Mouse (Mus musculus): Measurements from ENCODE around the gene Tmprss11f. TPM values are rescaled to one million over a fixed set of nuclear protein-coding genes. Genes with fewer than 3 reads are reported as not detected.
"Not testable (repeated sequence)": the region's sequence is repeated elsewhere in the genome, so short reads cannot be mapped to it uniquely, and the experiment has no call there.

Gene Tmprss11f
- polyA plus RNA-seq, 1 experiment: not detected

GRCm38 (mm10) chr5:86581998-86582397, 50.2 kb downstream of the Tmprss11f start:
- Histone ChIP-seq H3K4me3 (ENCODE audit: low read depth, low read length) (no peak overlapping the region), H3K36me3 (ENCODE audit: control insufficient read depth, insufficient read depth, low read length) (no peaks in the 10 kb centered on the region), H3K27me3 (ENCODE audit: control insufficient read depth, insufficient read depth, low read length) (no peaks in the 10 kb centered on the region), H3K27ac (ENCODE audit: insufficient read depth, low read depth, low read length) (no peak overlapping the region), H3K4me1 (ENCODE audit: control insufficient read depth, insufficient read depth, insufficient read length, low read length) (no peaks in the 10 kb centered on the region)
- TF ChIP-seq CTCF (IDR thresholded peaks at IDR 0.05; ENCODE audit: extremely low read depth, insufficient read length, insufficient replicate concordance, low read depth, low read length) (no peak), POLR2A (IDR thresholded peaks at IDR 0.05; ENCODE audit: low read depth, low read length) (no peak)
- WGBS: 74% methylated on average over 5 of the region's 5 CpGs

GRCm38 (mm10) chr5:86578761-86579160, 53.5 kb downstream of the Tmprss11f start:
- WGBS: 42% methylated on average over 8 of the region's 8 CpGs
- not testable (repeated sequence) for H3K27me3 ChIP-seq (ENCODE audit: control insufficient read depth, insufficient read depth, low read length); H3K27ac ChIP-seq (ENCODE audit: insufficient read depth, low read depth, low read length); H3K4me3 ChIP-seq (ENCODE audit: low read depth, low read length); H3K36me3 ChIP-seq (ENCODE audit: control insufficient read depth, insufficient read depth, low read length); H3K4me1 ChIP-seq (ENCODE audit: control insufficient read depth, insufficient read depth, insufficient read length, low read length)

GRCm38 (mm10) chr5:86546693-86547092, 85.5 kb downstream of the Tmprss11f start:
- TF ChIP-seq CTCF (IDR thresholded peaks at IDR 0.05; ENCODE audit: extremely low read depth, insufficient read length, insufficient replicate concordance, low read depth, low read length) (no peak), POLR2A (IDR thresholded peaks at IDR 0.05; ENCODE audit: low read depth, low read length) (no peak)
- WGBS: 93% methylated on average over 2 of the region's 2 CpGs
- no peaks in the 10 kb centered on the region for H3K36me3 ChIP-seq (ENCODE audit: control insufficient read depth, insufficient read depth, low read length)
- no peak overlapping the region for H3K4me3 ChIP-seq (ENCODE audit: low read depth, low read length)
- no peak overlapping the region for H3K27ac ChIP-seq (ENCODE audit: insufficient read depth, low read depth, low read length)
- H3K4me1 ChIP-seq (ENCODE audit: control insufficient read depth, insufficient read depth, insufficient read length, low read length): no peaks in the 10 kb centered on the region
- H3K27me3 ChIP-seq (ENCODE audit: control insufficient read depth, insufficient read depth, low read length): no peaks in the 10 kb centered on the region

GRCm38 (mm10) chr5:86540601-86541000, 91.6 kb downstream of the Tmprss11f start:
- WGBS: 71% methylated on average over 3 of the region's 3 CpGs
- TF ChIP-seq POLR2A (IDR thresholded peaks at IDR 0.05; ENCODE audit: low read depth, low read length) (no peak), CTCF (IDR thresholded peaks at IDR 0.05; ENCODE audit: extremely low read depth, insufficient read length, insufficient replicate concordance, low read depth, low read length) (no peak)
- Histone ChIP-seq H3K4me1 (ENCODE audit: control insufficient read depth, insufficient read depth, insufficient read length, low read length) (no peaks in the 10 kb centered on the region), H3K27me3 (ENCODE audit: control insufficient read depth, insufficient read depth, low read length) (no peaks in the 10 kb centered on the region; the same call in 1 of the 2 replicates), H3K36me3 (ENCODE audit: control insufficient read depth, insufficient read depth, low read length) (no peaks in the 10 kb centered on the region), H3K4me3 (ENCODE audit: low read depth, low read length) (no peak overlapping the region), H3K27ac (ENCODE audit: insufficient read depth, low read depth, low read length) (no peak overlapping the region)

GRCm38 (mm10) chr5:86528725-86529124, 103.5 kb downstream of the Tmprss11f start:
- WGBS: 79% methylated on average over 2 of the region's 2 CpGs
- no peaks in the 10 kb centered on the region for H3K4me1 ChIP-seq (ENCODE audit: control insufficient read depth, insufficient read depth, insufficient read length, low read length)
- H3K27ac ChIP-seq (ENCODE audit: insufficient read depth, low read depth, low read length): no peak overlapping the region

GRCm38 (mm10) chr5:86518500-86518899, 113.7 kb downstream of the Tmprss11f start, which contains the start of gene Tmprss11g:
Gene Tmprss11g (minus strand): TSS chr5:86518600.
- TF ChIP-seq POLR2A (IDR thresholded peaks at IDR 0.05; ENCODE audit: low read depth, low read length): no peak
- no peak for TF ChIP-seq CTCF (IDR thresholded peaks at IDR 0.05; ENCODE audit: extremely low read depth, insufficient read length, insufficient replicate concordance, low read depth, low read length)
- no peak within 1 kb of the TSS for H3K4me3 ChIP-seq (ENCODE audit: low read depth, low read length)
- H3K4me1 ChIP-seq (ENCODE audit: control insufficient read depth, insufficient read depth, insufficient read length, low read length): no peaks in the 10 kb centered on the region
- H3K27ac ChIP-seq (ENCODE audit: insufficient read depth, low read depth, low read length): no peak within 1 kb of the TSS
- H3K36me3 ChIP-seq (ENCODE audit: control insufficient read depth, insufficient read depth, low read length): no peaks in the 10 kb centered on the region
- 58% methylated on average over 9 of the region's 9 CpGs for WGBS
- H3K27me3 ChIP-seq (ENCODE audit: control insufficient read depth, insufficient read depth, low read length): no peaks in the 10 kb centered on the region

More at GRCm38 (mm10) chr5:86528725-86529124, 103.5 kb downstream of the Tmprss11f start:
- TF ChIP-seq POLR2A (IDR thresholded peaks at IDR 0.05; ENCODE audit: low read depth, low read length): no peak
- TF ChIP-seq CTCF (IDR thresholded peaks at IDR 0.05; ENCODE audit: extremely low read depth, insufficient read length, insufficient replicate concordance, low read depth, low read length): no peak
- Histone ChIP-seq H3K27me3 (ENCODE audit: control insufficient read depth, insufficient read depth, low read length) (no peaks in the 10 kb centered on the region), H3K4me3 (ENCODE audit: low read depth, low read length) (no peak overlapping the region), H3K36me3 (ENCODE audit: control insufficient read depth, insufficient read depth, low read length) (no peaks in the 10 kb centered on the region)

GRCm38 (mm10) chr5:86511538-86511937, 120.7 kb downstream of the Tmprss11f start:
- no peaks in the 10 kb centered on the region for H3K36me3 ChIP-seq (ENCODE audit: control insufficient read depth, insufficient read depth, low read length)
- no peak overlapping the region for H3K27ac ChIP-seq (ENCODE audit: insufficient read depth, low read depth, low read length)
- H3K4me3 ChIP-seq (ENCODE audit: low read depth, low read length): no peak overlapping the region
- WGBS: 78% methylated on average over 5 of the region's 5 CpGs
- TF ChIP-seq CTCF (IDR thresholded peaks at IDR 0.05; ENCODE audit: extremely low read depth, insufficient read length, insufficient replicate concordance, low read depth, low read length) (no peak), POLR2A (IDR thresholded peaks at IDR 0.05; ENCODE audit: low read depth, low read length) (no peak)
- no peaks in the 10 kb centered on the region for H3K27me3 ChIP-seq (ENCODE audit: control insufficient read depth, insufficient read depth, low read length)
- no peaks in the 10 kb centered on the region for H3K4me1 ChIP-seq (ENCODE audit: control insufficient read depth, insufficient read depth, insufficient read length, low read length)

- H3K27ac ChIP-seq (ENCODE audit: insufficient read depth, low read depth, low read length): no peak overlapping the region
- no peaks in the 10 kb centered on the region for H3K36me3 ChIP-seq (ENCODE audit: control insufficient read depth, insufficient read depth, low read length)
- no peak overlapping the region for H3K4me3 ChIP-seq (ENCODE audit: low read depth, low read length)
- peaks cover 5% of the 10 kb centered on the region; the same call in 1 of the 2 replicates for H3K27me3 ChIP-seq (ENCODE audit: control insufficient read depth, insufficient read depth, low read length)
- TF ChIP-seq CTCF (IDR thresholded peaks at IDR 0.05; ENCODE audit: extremely low read depth, insufficient read length, insufficient replicate concordance, low read depth, low read length) (no peak), POLR2A (IDR thresholded peaks at IDR 0.05; ENCODE audit: low read depth, low read length) (no peak)
- WGBS: 18% methylated on average over 1 of the region's 1 CpGs
- no peaks in the 10 kb centered on the region for H3K4me1 ChIP-seq (ENCODE audit: control insufficient read depth, insufficient read depth, insufficient read length, low read length)
Observed at GRCm38 (mm10) chr5:86493453-86493852, 138.8 kb downstream of the Tmprss11f start.
